Mouse (Mus musculus): ENCODE measurements around the gene Gm28051. TPM values are rescaled to one million over a fixed set of nuclear protein-coding genes. Genes with fewer than 3 reads are reported as not detected.
A peak's percentile ranks its signal among the peaks of the same experiment; 100 is the strongest.

The Gm28051 gene
- polyA plus RNA-seq, 1 experiment = not detected

GRCm38 (mm10) chr12:102704457-102705198 is 52.9 kb downstream of the Gm28051 start, which contains the start of gene Itpk1:
TSS of gene Itpk1 (minus strand) at chr12:102704930.
- no peaks in the 10 kb centered on the region for H3K27me3 ChIP-seq (ENCODE audit: control insufficient read depth, insufficient read depth, low read length)
- H3K27ac ChIP-seq (ENCODE audit: control insufficient read depth, insufficient read depth, low read length) = peak within 1 kb of the TSS; percentile 15; the same call in 1 of the 2 replicates
- WGBS = 5% methylated on average over 101 of the region's 105 CpGs
- TF ChIP-seq POLR2A (IDR thresholded peaks at IDR 0.05; ENCODE audit: control insufficient read depth, extremely low read depth, insufficient read depth, low read length, poor library complexity) = peak; percentile 12; the same call in 1 of the 2 replicates
- TF ChIP-seq CTCF (IDR thresholded peaks at IDR 0.05; ENCODE audit: borderline replicate concordance, control insufficient read depth, extremely low read depth, insufficient read depth, low read length, poor library complexity) = no peak
- DNase-seq = peak; percentile 50
- peaks cover 39% of the 10 kb centered on the region for H3K4me1 ChIP-seq (replicated peaks; ENCODE audit: control insufficient read depth, insufficient read depth, low read length)
- H3K4me3 ChIP-seq (ENCODE audit: control insufficient read depth, insufficient read depth, low read length) = peak within 1 kb of the TSS; percentile 85
- no peaks in the 10 kb centered on the region for H3K36me3 ChIP-seq (ENCODE audit: control insufficient read depth, insufficient read depth, low read length)

GRCm38 (mm10) chr12:102703921-102704408 is 53.6 kb downstream of the Gm28051 start:
- Histone ChIP-seq H3K36me3 (ENCODE audit: control insufficient read depth, insufficient read depth, low read length) (no peaks in the 10 kb centered on the region), H3K4me1 (replicated peaks; ENCODE audit: control insufficient read depth, insufficient read depth, low read length) (peaks cover 45% of the 10 kb centered on the region), H3K27me3 (ENCODE audit: control insufficient read depth, insufficient read depth, low read length) (no peaks in the 10 kb centered on the region), H3K27ac (ENCODE audit: control insufficient read depth, insufficient read depth, low read length) (peak overlapping the region; percentile 15; the same call in 1 of the 2 replicates), H3K4me3 (ENCODE audit: control insufficient read depth, insufficient read depth, low read length) (peak overlapping the region; percentile 85)
- no peak for DNase-seq
- under 1% methylated on average over 17 of the region's 17 CpGs for WGBS
- TF ChIP-seq POLR2A (IDR thresholded peaks at IDR 0.05; ENCODE audit: control insufficient read depth, extremely low read depth, insufficient read depth, low read length, poor library complexity) = no peak

GRCm38 (mm10) chr12:102703441-102703840 is 54.1 kb downstream of the Gm28051 start:
- TF ChIP-seq CTCF (IDR thresholded peaks at IDR 0.05; ENCODE audit: borderline replicate concordance, control insufficient read depth, extremely low read depth, insufficient read depth, low read length, poor library complexity) (no peak), POLR2A (IDR thresholded peaks at IDR 0.05; ENCODE audit: control insufficient read depth, extremely low read depth, insufficient read depth, low read length, poor library complexity) (no peak)
- H3K27me3 ChIP-seq (ENCODE audit: control insufficient read depth, insufficient read depth, low read length) = no peaks in the 10 kb centered on the region
- peak overlapping the region; percentile 85 for H3K4me3 ChIP-seq (ENCODE audit: control insufficient read depth, insufficient read depth, low read length)
- 0 out of 2 replicates have a peak overlapping the region, but pooled peaks have one; percentile 15 for H3K27ac ChIP-seq (ENCODE audit: control insufficient read depth, insufficient read depth, low read length)
- no peaks in the 10 kb centered on the region for H3K36me3 ChIP-seq (ENCODE audit: control insufficient read depth, insufficient read depth, low read length)
- WGBS = 29% methylated on average over 6 of the region's 6 CpGs
- H3K4me1 ChIP-seq (replicated peaks; ENCODE audit: control insufficient read depth, insufficient read depth, low read length) = peaks cover 50% of the 10 kb centered on the region
- no peak for DNase-seq

- whole genome bisulfite sequencing = 14% methylated on average over 4 of the region's 4 CpGs
- no peaks in the 10 kb centered on the region for H3K27me3 ChIP-seq (ENCODE audit: control insufficient read depth, insufficient read depth, low read length)
- peaks cover 54% of the 10 kb centered on the region for H3K4me1 ChIP-seq (replicated peaks; ENCODE audit: control insufficient read depth, insufficient read depth, low read length)
- no peak for TF ChIP-seq CTCF (IDR thresholded peaks at IDR 0.05; ENCODE audit: borderline replicate concordance, control insufficient read depth, extremely low read depth, insufficient read depth, low read length, poor library complexity)
- no peak for TF ChIP-seq POLR2A (IDR thresholded peaks at IDR 0.05; ENCODE audit: control insufficient read depth, extremely low read depth, insufficient read depth, low read length, poor library complexity)
- DNase-seq = no peak
- H3K4me3 ChIP-seq (ENCODE audit: control insufficient read depth, insufficient read depth, low read length) = peak overlapping the region; percentile 32; the same call in 1 of the 2 replicates
- no peaks in the 10 kb centered on the region for H3K36me3 ChIP-seq (ENCODE audit: control insufficient read depth, insufficient read depth, low read length)
- peak overlapping the region; percentile 77; the same call in 1 of the 2 replicates for H3K27ac ChIP-seq (ENCODE audit: control insufficient read depth, insufficient read depth, low read length)
Observed at GRCm38 (mm10) chr12:102703111-102703412, 54.5 kb downstream of the Gm28051 start.

GRCm38 (mm10) chr12:102702356-102703110 is 55.0 kb downstream of the Gm28051 start:
- Histone ChIP-seq H3K27me3 (ENCODE audit: control insufficient read depth, insufficient read depth, low read length) (no peaks in the 10 kb centered on the region), H3K36me3 (ENCODE audit: control insufficient read depth, insufficient read depth, low read length) (no peaks in the 10 kb centered on the region), H3K4me1 (replicated peaks; ENCODE audit: control insufficient read depth, insufficient read depth, low read length) (peaks cover 59% of the 10 kb centered on the region), H3K27ac (ENCODE audit: control insufficient read depth, insufficient read depth, low read length) (peak overlapping the region; percentile 77; the same call in 1 of the 2 replicates), H3K4me3 (ENCODE audit: control insufficient read depth, insufficient read depth, low read length) (peak overlapping the region; percentile 32)
- TF ChIP-seq CTCF (IDR thresholded peaks at IDR 0.05; ENCODE audit: borderline replicate concordance, control insufficient read depth, extremely low read depth, insufficient read depth, low read length, poor library complexity) = 0 out of 2 replicates have a peak, but pooled peaks have one; percentile 21
- TF ChIP-seq POLR2A (IDR thresholded peaks at IDR 0.05; ENCODE audit: control insufficient read depth, extremely low read depth, insufficient read depth, low read length, poor library complexity) = no peak
- DNase-seq = peak; percentile 84
- 12% methylated on average over 15 of the region's 15 CpGs for WGBS

- Histone ChIP-seq H3K4me3 (ENCODE audit: control insufficient read depth, insufficient read depth, low read length) (no peak overlapping the region), H3K27ac (ENCODE audit: control insufficient read depth, insufficient read depth, low read length) (no peak overlapping the region), H3K36me3 (ENCODE audit: control insufficient read depth, insufficient read depth, low read length) (no peaks in the 10 kb centered on the region), H3K4me1 (replicated peaks; ENCODE audit: control insufficient read depth, insufficient read depth, low read length) (peaks cover 67% of the 10 kb centered on the region), H3K27me3 (ENCODE audit: control insufficient read depth, insufficient read depth, low read length) (no peaks in the 10 kb centered on the region)
- DNase-seq = no peak
- 72% methylated on average over 5 of the region's 5 CpGs for WGBS
- TF ChIP-seq POLR2A (IDR thresholded peaks at IDR 0.05; ENCODE audit: control insufficient read depth, extremely low read depth, insufficient read depth, low read length, poor library complexity) (no peak), CTCF (IDR thresholded peaks at IDR 0.05; ENCODE audit: borderline replicate concordance, control insufficient read depth, extremely low read depth, insufficient read depth, low read length, poor library complexity) (no peak)
Observed at GRCm38 (mm10) chr12:102701691-102702207, 55.8 kb downstream of the Gm28051 start.

Data from thymus, adult 2 months (tissue).